Mouse (Mus musculus) heart, embryonic 10.5 days (tissue): ENCODE results near the gene Rbm39. TPM values are rescaled to one million over a fixed set of nuclear protein-coding genes. Genes with fewer than 3 reads are reported as not detected.
"Not testable (repeated sequence)": the region's sequence is repeated elsewhere in the genome, so short reads cannot be mapped to it uniquely, and the experiment has no call there.

ENCODE experiments used
- DNase-seq: peaks from one replicate; pipeline ENCODE4 v3.0.0-alpha.2; 2017; ENCODE audit warnings: low spot score
- H3K27ac ChIP-seq: fragments of 300-500 bp; sonication (generic); 2 replicates; pipeline ENCODE4 v1.5.1; 2016; ENCODE audit warnings: mild to moderate bottlenecking
- H3K27me3 ChIP-seq: fragments of 300-500 bp; sonication (generic); 2 replicates; pipeline ENCODE4 v1.6.1; 2016; ENCODE audit warnings: mild to moderate bottlenecking; ENCODE audit not compliant: poor library complexity, insufficient read depth, severe bottlenecking
- H3K36me3 ChIP-seq: fragments of 300-500 bp; sonication (generic); 2 replicates; pipeline ENCODE4 v1.6.1; 2016; ENCODE audit warnings: mild to moderate bottlenecking, moderate library complexity
- H3K4me1 ChIP-seq: fragments of 300-500 bp; sonication (generic); 2 replicates; pipeline ENCODE4 v1.6.1; 2016; ENCODE audit warnings: mild to moderate bottlenecking
- H3K4me3 ChIP-seq: fragments of 300-500 bp; sonication (generic); 2 replicates; pipeline ENCODE4 v1.5.1; 2016; ENCODE audit warnings: mild to moderate bottlenecking, moderate library complexity
- H3K9me3 ChIP-seq: fragments of 300-500 bp; sonication (generic); 2 replicates; pipeline ENCODE4 v1.6.1; 2016; ENCODE audit warnings: mild to moderate bottlenecking, moderate library complexity
- WGBS: fragments of 180-500 bp; shearing (Covaris S2); methylation state at CpG from one replicate; pipeline ENCODE4 v1.1.7; 2016; 5-methylcytosine and 5-hydroxymethylcytosine counted together
- polyA plus RNA-seq: library from polyadenylated mRNA; unstranded; fragments of >200 nt; fragmentation: Nextera tagmentation; extraction: Ambion mirVana; gene quantifications from 2 replicates; pipeline ENCODE4 v1.2.1, GENCODE M21; 2016

The Rbm39 gene
- polyA plus RNA-seq, 1 experiment from 2014 or later, result 469 TPM

- Histone ChIP-seq H3K36me3 (peaks cover 45% of the 10 kb centered on the region), H3K27ac (no peak overlapping the region), H3K4me3 (no peak overlapping the region), H3K4me1 (no peaks in the 10 kb centered on the region), H3K27me3 (no peaks in the 10 kb centered on the region), H3K9me3 (no peaks in the 10 kb centered on the region)
- 83% methylated on average over 5 of the region's 5 CpGs for WGBS
- no peak for DNase-seq
Measured at GRCm38 (mm10) chr2:156123731-156124130, 56.3 kb downstream of the Rbm39 start.

GRCm38 (mm10) chr2:156119566-156119965 is 60.5 kb downstream of the Rbm39 start:
- H3K4me3 ChIP-seq, result no peak overlapping the region
- no peak overlapping the region for H3K27ac ChIP-seq
- no peaks in the 10 kb centered on the region for H3K27me3 ChIP-seq
- H3K9me3 ChIP-seq, result no peaks in the 10 kb centered on the region
- H3K4me1 ChIP-seq, result no peaks in the 10 kb centered on the region
- H3K36me3 ChIP-seq, result peaks cover 13% of the 10 kb centered on the region
- DNase-seq, result no peak

- H3K4me3 ChIP-seq, result peak overlapping the region; percentile 97
- H3K4me1 ChIP-seq, H3K27me3 ChIP-seq, H3K9me3 ChIP-seq, H3K36me3 ChIP-seq, DNase-seq: not testable (repeated sequence)
- peak overlapping the region; percentile 99 for H3K27ac ChIP-seq
- 24% methylated on average over 5 of the region's 5 CpGs for WGBS
Measured at GRCm38 (mm10) chr2:156112080-156112423, 68.0 kb downstream of the Rbm39 start.

- H3K4me3 ChIP-seq, result peak within 1 kb of the TSS; percentile 97
- H3K27me3 ChIP-seq, result no peaks in the 10 kb centered on the region
- H3K4me1 ChIP-seq, result peaks cover 8% of the 10 kb centered on the region
- WGBS, result under 1% methylated on average over 74 of the region's 74 CpGs
- H3K9me3 ChIP-seq, result no peaks in the 10 kb centered on the region
- peak within 1 kb of the TSS; percentile 99 for H3K27ac ChIP-seq
- no peaks in the 10 kb centered on the region for H3K36me3 ChIP-seq
- peak; percentile 96 for DNase-seq
Measured at GRCm38 (mm10) chr2:156111358-156112079, 68.5 kb downstream of the Rbm39 start, which contains the start of the genes Cpne1 and Rbm12. Gene Cpne1, minus strand, starts transcription at chr2:156111965. Gene Rbm12, minus strand, starts transcription at chr2:156111978.

GRCm38 (mm10) chr2:156110627-156111357 is 69.2 kb downstream of the Rbm39 start:
- peaks cover 8% of the 10 kb centered on the region for H3K4me1 ChIP-seq
- peak overlapping the region; percentile 99 for H3K27ac ChIP-seq
- peak; percentile 79 for DNase-seq
- H3K9me3 ChIP-seq, result no peaks in the 10 kb centered on the region
- H3K4me3 ChIP-seq, result peak overlapping the region; percentile 97
- WGBS, result 1% methylated on average over 16 of the region's 16 CpGs
- H3K27me3 ChIP-seq, result no peaks in the 10 kb centered on the region
- peaks cover 4% of the 10 kb centered on the region for H3K36me3 ChIP-seq

Other genes with a start within 250 kb of the Rbm39 start
- gene Uqcc1, start 249.9 kb downstream of the Rbm39 start, polyA plus RNA-seq, result 100 and 112 TPM in 2 replicates
- not detected in 2 replicates for gene Gm15557, start 239.5 kb downstream of the Rbm39 start, polyA plus RNA-seq
- 0.25 and 0.29 TPM in 2 replicates for gene Gdf5, start 234.9 kb downstream of the Rbm39 start, polyA plus RNA-seq
- 15.7 and 17.6 TPM in 2 replicates for gene Cep250, start 223.8 kb downstream of the Rbm39 start, polyA plus RNA-seq
- 0.79 and 1.4 TPM in 2 replicates for gene 6430550D23Rik, start 172.3 kb downstream of the Rbm39 start, polyA plus RNA-seq
- 179 and 186 TPM in 2 replicates for gene Ergic3, start 172.2 kb downstream of the Rbm39 start, polyA plus RNA-seq
- not detected in 2 replicates for gene Fer1l4, start 127.3 kb downstream of the Rbm39 start, polyA plus RNA-seq
- gene Spag4, start 115.1 kb downstream of the Rbm39 start, polyA plus RNA-seq, result 3.4 and 5.0 TPM in 2 replicates
- 42.6 and 55.3 TPM in 2 replicates for gene Cpne1, start 68.3 kb downstream of the Rbm39 start, polyA plus RNA-seq
- gene Rbm12, start 68.3 kb downstream of the Rbm39 start, polyA plus RNA-seq, result 33.0 and 35.1 TPM in 2 replicates
- 12.4 and 18.4 TPM in 2 replicates for gene Gm28036, start 53.1 kb downstream of the Rbm39 start, polyA plus RNA-seq
- 431 and 437 TPM in 2 replicates for gene Romo1, start 36.2 kb downstream of the Rbm39 start, polyA plus RNA-seq
- 54.5 and 65.2 TPM in 2 replicates for gene Nfs1, start 36.1 kb downstream of the Rbm39 start, polyA plus RNA-seq
- gene Phf20, start 16.2 kb upstream of the Rbm39 start, polyA plus RNA-seq, result 45.5 and 51.6 TPM in 2 replicates
- 2.3 TPM in 2 replicates for gene Cnbd2, start 132.1 kb upstream of the Rbm39 start, polyA plus RNA-seq
- 50.8 and 60.3 TPM in 2 replicates for gene Scand1, start 132.5 kb upstream of the Rbm39 start, polyA plus RNA-seq
- 0.97 and 1.5 TPM in 2 replicates for gene Epb41l1, start 240.7 kb upstream of the Rbm39 start, polyA plus RNA-seq